Mouse (Mus musculus) adrenal gland (tissue): Measurements from ENCODE around the gene Zswim5.

ENCODE experiments used
- intact Hi-C: fragments of 180-260 bp; cut with DNase I; formaldehyde crosslinking; loops from one replicate; pipeline ENCODE4 v1.15.1; 2025

Gene Zswim5

GRCm38 (mm10) chr4:117002543-117003521 lies 125.7 kb downstream of the Zswim5 start:
- intact Hi-C loops = loop anchor here (5.0 kb wide), 2 partner anchors 119 to 139 kb away; no protein-coding TSS in a partner anchor

GRCm38 (mm10) chr4:117004649-117005048 lies 127.5 kb downstream of the Zswim5 start:
- intact Hi-C loops = loop anchor here (5.0 kb wide), 2 partner anchors 118 to 138 kb away; no protein-coding TSS in a partner anchor

- intact Hi-C loops = no loop called here
Observed at GRCm38 (mm10) chr4:117005611-117006400, 128.6 kb downstream of the Zswim5 start.

GRCm38 (mm10) chr4:117007058-117007457 lies 129.9 kb downstream of the Zswim5 start:
- intact Hi-C loops = no loop called here

GRCm38 (mm10) chr4:117010231-117010630 lies 133.1 kb downstream of the Zswim5 start:
- intact Hi-C loops = no loop called here

GRCm38 (mm10) chr4:117013596-117013995 lies 136.4 kb downstream of the Zswim5 start:
- intact Hi-C loops = no loop called here

- intact Hi-C loops = no loop called here
Observed at GRCm38 (mm10) chr4:117014901-117015415, 137.8 kb downstream of the Zswim5 start.

GRCm38 (mm10) chr4:117017738-117018137 lies 140.6 kb downstream of the Zswim5 start:
- intact Hi-C loops = no loop called here

- intact Hi-C loops = no loop called here
Observed at GRCm38 (mm10) chr4:117018327-117018726, 141.2 kb downstream of the Zswim5 start.

- intact Hi-C loops = no loop called here
Observed at GRCm38 (mm10) chr4:117019206-117020134, 142.3 kb downstream of the Zswim5 start, which contains the start of gene Eif2b3. TSS of gene Eif2b3 (plus strand) at chr4:117019402.

GRCm38 (mm10) chr4:117023469-117023868 lies 146.3 kb downstream of the Zswim5 start:
- intact Hi-C loops = no loop called here

- intact Hi-C loops = no loop called here
Observed at GRCm38 (mm10) chr4:117031105-117031504, 153.9 kb downstream of the Zswim5 start.
